Mouse (Mus musculus): ENCODE measurements at regions not wholly inside any gene's neighbourhood (a gene's known extent, or its start where the extent isn't known, plus 50 kb on each side); places are given as distances from the start of the nearest gene placed in this dataset.

DNA sequence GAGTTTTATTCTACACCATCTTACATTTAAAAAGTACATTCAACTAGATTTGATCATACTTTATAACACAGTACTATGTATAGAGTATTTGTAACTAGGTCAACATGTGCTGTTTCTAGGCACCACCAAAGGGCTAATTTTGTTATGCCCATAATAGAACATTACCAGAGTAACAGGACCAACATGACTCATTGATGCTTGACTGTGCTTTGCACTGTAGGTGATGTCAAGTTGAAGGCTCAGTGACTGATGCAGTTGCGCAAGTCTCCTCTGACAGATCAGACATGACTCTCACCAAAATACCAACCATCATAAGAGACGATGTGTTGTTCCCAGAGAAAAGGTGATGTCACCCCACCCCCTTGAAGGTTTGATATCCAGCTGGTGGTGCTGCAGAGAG is 108.5 kb downstream of the Mrpl39 start:
- peak; percentile 52 for DNase-seq (ENCODE audit: low read depth)

DNA sequence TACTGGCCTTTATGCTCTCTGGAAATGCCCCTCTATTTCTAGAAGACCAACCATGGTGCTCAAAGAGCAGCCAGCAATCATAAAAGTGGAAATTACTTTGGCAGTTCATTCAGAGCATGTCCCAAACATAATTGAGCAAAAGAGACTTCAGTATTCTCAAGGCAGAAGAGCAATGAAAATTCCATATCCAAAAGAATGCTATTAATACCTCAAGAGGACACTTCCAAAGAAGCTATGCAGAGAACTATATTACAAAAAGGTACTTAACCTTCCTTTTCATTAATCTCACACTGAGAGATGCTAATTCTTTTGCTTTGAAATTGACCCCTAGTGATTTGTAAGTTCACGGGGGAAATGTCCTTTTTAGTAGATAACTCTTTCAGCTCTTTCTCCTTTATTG is 105.7 kb downstream of the Mrpl39 start:
- DNase-seq (ENCODE audit: low read depth): no peak

DNA sequence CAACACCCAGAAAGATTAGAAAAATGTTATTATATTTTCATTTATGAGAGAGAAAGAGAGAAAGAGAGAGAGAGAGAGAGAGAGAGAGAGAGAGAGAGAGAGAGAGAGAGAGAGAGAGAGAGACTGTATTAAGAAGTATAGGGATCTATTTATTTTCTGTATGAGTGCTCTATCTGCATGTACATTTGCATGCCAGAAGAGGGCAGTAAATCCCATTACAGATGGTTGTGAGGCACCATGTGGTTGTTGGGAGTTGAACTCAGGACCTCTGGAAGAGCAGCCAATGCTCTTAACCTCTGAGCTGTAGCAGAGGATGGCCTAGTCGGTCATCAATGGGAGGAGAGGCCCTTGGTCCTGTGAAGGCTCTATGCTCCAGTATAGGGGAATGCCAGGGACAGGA is 91.1 kb downstream of the Mrpl39 start:
- peak; percentile 22 for DNase-seq (ENCODE audit: low read depth)

DNA sequence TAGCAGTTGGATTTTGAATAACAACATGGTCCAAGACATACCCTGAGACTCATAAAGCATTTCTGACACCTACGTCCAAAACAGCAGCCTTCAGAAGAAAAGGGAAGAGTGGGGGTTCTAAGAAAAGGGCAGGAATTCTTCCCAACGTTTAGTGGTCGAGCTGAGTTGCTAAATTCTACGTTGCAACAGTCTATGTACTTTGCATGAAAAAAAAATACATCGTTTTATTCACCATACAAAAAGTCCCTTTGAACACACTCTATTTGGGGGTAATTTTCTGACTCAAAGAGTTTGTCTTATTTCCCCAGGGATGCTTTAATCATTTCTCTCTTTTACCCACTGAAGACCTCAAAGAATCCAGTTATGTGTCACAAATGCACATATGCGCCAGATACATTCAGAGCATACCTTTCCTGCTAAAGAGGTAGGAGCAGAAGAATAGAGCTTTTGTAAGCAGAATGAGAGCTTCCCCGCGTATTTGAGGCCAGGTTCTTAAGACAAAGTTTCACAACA is 89.3 kb downstream of the Mrpl39 start:
- DNase-seq (ENCODE audit: low read depth): no peak

DNA sequence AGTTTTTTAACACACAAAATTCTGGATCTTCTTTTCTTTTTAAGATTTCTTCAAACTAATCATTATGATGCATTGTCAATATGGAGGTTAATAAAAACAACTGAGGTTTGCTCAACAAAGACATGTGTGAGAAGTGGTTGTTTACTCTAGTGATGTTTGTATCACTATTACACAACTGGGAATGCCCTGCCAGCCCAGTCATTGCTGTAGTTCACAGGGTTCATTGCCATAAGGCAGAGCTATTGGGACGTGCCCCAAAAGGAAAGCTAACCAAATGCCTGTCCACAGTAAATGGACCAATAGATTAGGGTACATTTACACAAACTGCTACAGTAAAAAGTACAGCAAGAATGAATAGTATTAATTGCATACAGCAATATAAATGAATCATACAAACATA is 84.9 kb downstream of the Mrpl39 start:
- DNase-seq (ENCODE audit: low read depth): peak; percentile 5

DNA sequence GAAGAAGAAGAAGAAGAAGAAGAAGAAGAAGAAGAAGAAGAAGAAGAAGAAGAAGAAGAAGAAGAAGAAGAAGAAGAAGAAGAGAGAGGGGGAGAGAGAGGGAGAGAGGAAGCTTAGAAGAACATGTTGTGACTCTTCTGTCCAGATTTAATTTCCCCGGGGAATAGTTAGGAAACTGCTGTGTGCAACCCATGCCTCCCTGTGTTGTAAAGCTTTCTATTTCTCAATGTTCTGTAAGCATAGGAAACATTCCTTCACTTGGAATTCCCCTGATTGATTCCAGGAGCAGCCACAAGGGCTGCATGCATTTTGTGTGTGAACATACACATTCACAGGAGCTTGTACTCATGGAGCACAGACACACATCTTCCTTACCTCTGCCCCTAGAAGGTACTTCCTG is 81.7 kb downstream of the Mrpl39 start:
- DNase-seq (ENCODE audit: low read depth): peak; percentile 57

DNA sequence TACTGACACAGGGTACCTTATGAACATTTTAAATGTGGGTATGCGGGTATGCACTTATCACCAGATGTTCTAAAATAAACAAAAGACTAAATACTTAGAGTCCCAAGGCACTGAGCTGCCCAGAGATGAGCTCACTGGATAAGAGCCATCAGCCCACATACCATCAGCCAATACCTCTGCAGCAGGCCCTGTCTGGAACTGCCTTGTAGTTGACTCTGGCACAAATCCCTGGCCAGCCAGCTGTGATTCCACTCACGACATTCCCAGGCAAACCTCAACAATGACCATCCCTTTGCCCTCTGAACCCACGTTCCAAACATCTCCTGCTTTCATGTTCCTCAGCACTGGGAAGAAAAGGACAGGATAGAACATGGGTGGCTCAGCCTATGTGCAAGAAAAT is 73.7 kb downstream of the Mrpl39 start:
- peak; percentile 17 for DNase-seq (ENCODE audit: low read depth)

DNA sequence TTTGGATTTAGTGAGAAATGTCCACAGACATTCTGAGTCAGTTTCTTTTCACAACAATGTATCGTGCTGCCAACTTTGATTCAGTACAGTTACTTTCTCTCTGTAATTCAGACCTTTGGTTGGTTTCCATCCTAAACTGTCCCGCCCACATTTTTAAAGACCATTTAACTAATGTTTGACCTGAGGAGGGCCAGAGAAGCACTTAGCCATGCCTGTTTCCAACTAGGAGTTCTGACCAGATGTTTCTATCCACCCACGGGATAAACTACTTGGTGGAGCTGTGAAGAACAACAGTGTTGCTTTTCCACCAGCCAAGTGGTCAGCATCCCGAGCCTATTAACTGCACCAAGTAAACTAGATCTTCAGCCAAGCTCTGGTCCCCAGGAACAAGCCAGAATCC is 72.0 kb downstream of the Mrpl39 start:
- DNase-seq (ENCODE audit: low read depth): peak; percentile 66

Measured in NIH3T3 (cell line).